Mouse (Mus musculus): Measurements from ENCODE around the gene Mesp1. TPM values are rescaled to one million over a fixed set of nuclear protein-coding genes. Genes with fewer than 3 reads are reported as not detected.

Mesp1 gene
- total and polyA plus RNA-seq, 3 experiments, result not detected

GRCm38 (mm10) chr7:79762106-79762505 lies 31.5 kb downstream of the Mesp1 start:
- Histone ChIP-seq H3K4me3 (ENCODE audit: low read depth, low read length) (no peak overlapping the region), H3K4me1 (ENCODE audit: insufficient read depth, low read depth, low read length) (no peaks in the 10 kb centered on the region), H3K27me3 (ENCODE audit: insufficient read depth, low read length) (peaks cover 8% of the 10 kb centered on the region), H3K36me3 (replicated peaks) (no peaks in the 10 kb centered on the region), H3K9me3 (replicated peaks) (no peaks in the 10 kb centered on the region)
- ATAC-seq (ENCODE audit: extremely low read depth, insufficient number of reproducible peaks, low FRiP score, poor library complexity, severe bottlenecking) (no peak), DNase-seq (ENCODE audit: low spot score) (no peak)
- TF ChIP-seq TAL1 (conservative IDR thresholded peaks at IDR 0.05; ENCODE audit: low read depth, low read length) (no peak), CTCF (IDR thresholded peaks at IDR 0.05; ENCODE audit: low read depth, low read length) (no peak), POLR2AphosphoS5 (IDR thresholded peaks at IDR 0.05; ENCODE audit: insufficient replicate concordance, low read depth, low read length) (no peak), GATA2 (IDR thresholded peaks at IDR 0.05; ENCODE audit: borderline replicate concordance, low read depth, low read length) (no peak), GATA1 (IDR thresholded peaks at IDR 0.05; ENCODE audit: borderline replicate concordance, low read length) (no peak)

GRCm38 (mm10) chr7:79761124-79761876 lies 32.3 kb downstream of the Mesp1 start:
- Histone ChIP-seq H3K27me3 (ENCODE audit: insufficient read depth, low read length) (peaks cover 8% of the 10 kb centered on the region), H3K9me3 (replicated peaks) (no peaks in the 10 kb centered on the region), H3K4me1 (ENCODE audit: insufficient read depth, low read depth, low read length) (no peaks in the 10 kb centered on the region), H3K4me3 (ENCODE audit: low read depth, low read length) (no peak overlapping the region), H3K36me3 (replicated peaks) (no peaks in the 10 kb centered on the region)
- DNase-seq (ENCODE audit: low spot score), result no peak
- no peak for ATAC-seq (ENCODE audit: extremely low read depth, insufficient number of reproducible peaks, low FRiP score, poor library complexity, severe bottlenecking)
- no peak for TF ChIP-seq POLR2AphosphoS5 (IDR thresholded peaks at IDR 0.05; ENCODE audit: insufficient replicate concordance, low read depth, low read length)
- no peak for TF ChIP-seq GATA2 (IDR thresholded peaks at IDR 0.05; ENCODE audit: borderline replicate concordance, low read depth, low read length)
- no peak for TF ChIP-seq GATA1 (IDR thresholded peaks at IDR 0.05; ENCODE audit: borderline replicate concordance, low read length)
- TF ChIP-seq TAL1 (conservative IDR thresholded peaks at IDR 0.05; ENCODE audit: low read depth, low read length), result no peak
- no peak for TF ChIP-seq CTCF (IDR thresholded peaks at IDR 0.05; ENCODE audit: low read depth, low read length)

- DNase-seq (ENCODE audit: low spot score) (no peak), ATAC-seq (ENCODE audit: extremely low read depth, insufficient number of reproducible peaks, low FRiP score, poor library complexity, severe bottlenecking) (no peak)
- TF ChIP-seq GATA1 (IDR thresholded peaks at IDR 0.05; ENCODE audit: borderline replicate concordance, low read length) (no peak), TAL1 (conservative IDR thresholded peaks at IDR 0.05; ENCODE audit: low read depth, low read length) (no peak), GATA2 (IDR thresholded peaks at IDR 0.05; ENCODE audit: borderline replicate concordance, low read depth, low read length) (no peak), POLR2AphosphoS5 (IDR thresholded peaks at IDR 0.05; ENCODE audit: insufficient replicate concordance, low read depth, low read length) (no peak), CTCF (IDR thresholded peaks at IDR 0.05; ENCODE audit: low read depth, low read length) (no peak)
- no peaks in the 10 kb centered on the region for H3K9me3 ChIP-seq (replicated peaks)
- H3K4me3 ChIP-seq (ENCODE audit: low read depth, low read length), result no peak overlapping the region
- no peaks in the 10 kb centered on the region for H3K36me3 ChIP-seq (replicated peaks)
- H3K4me1 ChIP-seq (ENCODE audit: insufficient read depth, low read depth, low read length), result no peaks in the 10 kb centered on the region
- peaks cover 10% of the 10 kb centered on the region for H3K27me3 ChIP-seq (ENCODE audit: insufficient read depth, low read length)
Observed at GRCm38 (mm10) chr7:79759766-79760165, 33.8 kb downstream of the Mesp1 start.

DNA sequence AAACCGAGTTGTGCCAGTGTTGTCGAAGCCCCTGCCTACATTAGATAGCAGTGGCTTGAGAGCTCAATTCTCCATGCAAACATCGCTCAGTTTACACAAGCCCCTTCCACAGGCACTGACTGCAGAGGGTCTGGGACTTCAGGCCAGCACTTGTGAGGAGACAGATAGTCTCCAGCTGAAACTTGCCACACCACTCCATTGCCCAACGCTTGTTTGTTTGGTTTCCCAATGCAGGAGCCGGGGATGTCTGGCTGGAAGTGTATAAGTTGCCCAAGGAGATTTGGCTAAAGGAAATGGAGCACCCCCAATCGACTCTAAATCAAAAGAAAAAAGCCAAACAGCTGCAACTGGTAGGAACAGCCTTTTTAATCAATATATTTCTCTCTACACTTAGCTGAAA lies 35.4 kb downstream of the Mesp1 start:
- no peak for DNase-seq (ENCODE audit: low spot score)
- no peaks in the 10 kb centered on the region for H3K4me1 ChIP-seq (ENCODE audit: insufficient read depth, low read depth, low read length)
- peaks cover 12% of the 10 kb centered on the region for H3K27me3 ChIP-seq (ENCODE audit: insufficient read depth, low read length)
- no peak overlapping the region for H3K4me3 ChIP-seq (ENCODE audit: low read depth, low read length)
- H3K9me3 ChIP-seq (replicated peaks), result no peaks in the 10 kb centered on the region
- TF ChIP-seq POLR2AphosphoS5 (IDR thresholded peaks at IDR 0.05; ENCODE audit: insufficient replicate concordance, low read depth, low read length) (no peak), GATA2 (IDR thresholded peaks at IDR 0.05; ENCODE audit: borderline replicate concordance, low read depth, low read length) (no peak), CTCF (IDR thresholded peaks at IDR 0.05; ENCODE audit: low read depth, low read length) (no peak), TAL1 (conservative IDR thresholded peaks at IDR 0.05; ENCODE audit: low read depth, low read length) (no peak), GATA1 (IDR thresholded peaks at IDR 0.05; ENCODE audit: borderline replicate concordance, low read length) (no peak)
- no peaks in the 10 kb centered on the region for H3K36me3 ChIP-seq (replicated peaks)
- ATAC-seq (ENCODE audit: extremely low read depth, insufficient number of reproducible peaks, low FRiP score, poor library complexity, severe bottlenecking), result no peak

- no peaks in the 10 kb centered on the region for H3K36me3 ChIP-seq (replicated peaks)
- ATAC-seq (ENCODE audit: extremely low read depth, insufficient number of reproducible peaks, low FRiP score, poor library complexity, severe bottlenecking) (no peak), DNase-seq (ENCODE audit: low spot score) (no peak)
- no peaks in the 10 kb centered on the region for H3K4me1 ChIP-seq (ENCODE audit: insufficient read depth, low read depth, low read length)
- H3K4me3 ChIP-seq (ENCODE audit: low read depth, low read length), result no peak overlapping the region
- H3K9me3 ChIP-seq (replicated peaks), result no peaks in the 10 kb centered on the region
- peaks cover 12% of the 10 kb centered on the region for H3K27me3 ChIP-seq (ENCODE audit: insufficient read depth, low read length)
- TF ChIP-seq GATA1 (IDR thresholded peaks at IDR 0.05; ENCODE audit: borderline replicate concordance, low read length) (no peak), TAL1 (conservative IDR thresholded peaks at IDR 0.05; ENCODE audit: low read depth, low read length) (no peak), POLR2AphosphoS5 (IDR thresholded peaks at IDR 0.05; ENCODE audit: insufficient replicate concordance, low read depth, low read length) (no peak), GATA2 (IDR thresholded peaks at IDR 0.05; ENCODE audit: borderline replicate concordance, low read depth, low read length) (no peak), CTCF (IDR thresholded peaks at IDR 0.05; ENCODE audit: low read depth, low read length) (no peak)
Observed at GRCm38 (mm10) chr7:79756334-79756733, 37.3 kb downstream of the Mesp1 start.

DNA sequence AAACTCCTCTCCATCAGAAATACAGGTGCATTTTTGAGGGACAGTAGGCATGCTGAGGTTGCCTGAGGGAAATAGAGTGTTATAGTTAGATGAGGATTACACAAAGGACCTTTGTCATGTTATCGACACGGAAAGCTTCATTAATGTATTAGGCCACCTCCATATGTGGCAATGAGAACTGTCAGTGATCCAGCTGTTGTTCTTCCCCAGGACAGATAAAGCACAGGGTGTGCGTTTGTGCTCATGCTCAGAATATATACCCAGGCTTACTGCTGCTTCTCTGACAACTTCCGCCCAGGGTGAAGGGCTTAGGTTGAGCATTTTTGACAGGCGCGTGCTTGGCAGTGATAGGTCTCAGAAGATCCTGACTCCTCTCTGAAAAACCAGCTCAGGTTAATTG lies 44.1 kb downstream of the Mesp1 start:
- Histone ChIP-seq H3K9me3 (replicated peaks) (no peaks in the 10 kb centered on the region), H3K36me3 (replicated peaks) (no peaks in the 10 kb centered on the region)
- TF ChIP-seq POLR2AphosphoS5 (IDR thresholded peaks at IDR 0.05; ENCODE audit: insufficient replicate concordance, low read depth, low read length), result no peak
- no peak for TF ChIP-seq TAL1 (conservative IDR thresholded peaks at IDR 0.05; ENCODE audit: low read depth, low read length)
- TF ChIP-seq GATA2 (IDR thresholded peaks at IDR 0.05; ENCODE audit: borderline replicate concordance, low read depth, low read length), result no peak
- no peak for TF ChIP-seq CTCF (IDR thresholded peaks at IDR 0.05; ENCODE audit: low read depth, low read length)
- no peak for TF ChIP-seq GATA1 (IDR thresholded peaks at IDR 0.05; ENCODE audit: borderline replicate concordance, low read length)

More for the DNA sequence above, 44.1 kb downstream of the Mesp1 start:
- DNase-seq (ENCODE audit: low spot score), result no peak
- H3K4me3 ChIP-seq (ENCODE audit: low read depth, low read length), result no peak overlapping the region
- H3K27me3 ChIP-seq (ENCODE audit: insufficient read depth, low read length), result peaks cover 3% of the 10 kb centered on the region
- peaks cover 2% of the 10 kb centered on the region; the same call in 1 of the 2 replicates for H3K4me1 ChIP-seq (ENCODE audit: insufficient read depth, low read depth, low read length)
- ATAC-seq (ENCODE audit: extremely low read depth, insufficient number of reproducible peaks, low FRiP score, poor library complexity, severe bottlenecking), result no peak

Measured in G1E (cell line).